Mouse (Mus musculus) left cerebral cortex, adult 8-10 months (tissue): ENCODE measurements at regions not wholly inside any gene's neighbourhood (a gene's known extent, or its start where the extent isn't known, plus 50 kb on each side); places are given as distances from the start of the nearest gene placed in this dataset.

ENCODE experiments used
- DNase-seq, 2 experiments: peaks; one replicate each; pipeline ENCODE4 v3.0.0; 2022; ENCODE audit warnings: low spot score in 2 of 2

DNA sequence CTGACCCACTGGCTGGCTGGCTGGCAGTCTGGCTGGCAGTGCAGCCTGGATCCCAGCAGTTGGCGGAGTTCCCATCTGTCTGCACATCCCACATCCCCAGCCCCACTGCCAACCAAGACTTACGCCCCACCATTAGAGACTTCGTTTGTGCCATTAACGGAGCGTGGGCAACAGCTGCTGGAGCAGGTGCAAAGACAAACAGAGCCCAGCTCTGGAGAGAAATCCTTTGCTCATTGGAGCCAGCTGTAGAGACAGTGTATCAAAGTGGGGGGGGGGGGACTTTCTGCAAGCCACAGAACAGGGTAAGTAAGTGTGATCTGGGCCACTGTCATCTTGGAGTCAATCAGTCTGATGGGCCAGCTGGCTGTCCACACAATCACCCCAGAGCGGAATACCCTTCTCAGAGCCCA lies 52.3 kb downstream of the Rplp1 start:
- peak in 1 of 2 experiments; percentile 59 for DNase-seq

DNA sequence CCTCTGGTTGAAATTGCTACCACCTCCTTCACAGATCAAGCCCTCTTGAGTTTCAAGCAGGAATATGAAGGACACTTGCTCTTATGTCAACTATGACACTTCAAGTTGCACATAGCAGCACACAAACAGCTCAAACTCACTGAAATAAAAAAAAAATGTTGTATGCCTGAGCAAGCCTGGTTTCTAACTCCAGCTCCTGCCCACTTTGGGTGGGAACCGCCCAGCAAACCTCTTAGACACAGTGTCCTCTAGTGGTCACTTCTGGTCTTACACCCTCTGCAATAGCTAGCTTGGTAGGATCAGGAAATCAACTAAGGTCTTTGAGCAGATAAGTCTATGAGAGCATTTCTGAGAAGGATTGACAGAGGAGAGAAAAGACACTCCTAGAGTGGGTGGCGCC lies 54.2 kb downstream of the Rplp1 start:
- DNase-seq, result no peak

DNA sequence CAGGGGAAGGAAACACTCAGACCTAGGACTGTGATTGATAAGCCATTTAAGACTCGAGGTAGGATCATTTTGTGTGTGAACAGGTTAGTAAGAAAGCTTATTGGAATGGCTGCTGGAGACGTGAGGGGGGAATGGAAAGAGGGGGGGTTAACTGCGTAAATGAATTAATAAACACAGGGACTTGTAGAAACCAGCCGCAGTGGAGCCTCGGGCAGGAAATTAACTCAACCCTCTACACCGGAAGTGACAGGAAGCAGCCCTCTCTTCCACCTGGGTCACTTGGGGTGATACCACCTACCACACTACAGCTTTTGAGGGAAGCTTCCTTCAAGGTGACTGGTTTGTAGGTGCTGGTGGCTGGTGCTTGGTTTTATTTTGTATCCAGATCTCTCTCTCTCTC lies 54.9 kb downstream of the Rplp1 start:
- DNase-seq, result no peak

DNA sequence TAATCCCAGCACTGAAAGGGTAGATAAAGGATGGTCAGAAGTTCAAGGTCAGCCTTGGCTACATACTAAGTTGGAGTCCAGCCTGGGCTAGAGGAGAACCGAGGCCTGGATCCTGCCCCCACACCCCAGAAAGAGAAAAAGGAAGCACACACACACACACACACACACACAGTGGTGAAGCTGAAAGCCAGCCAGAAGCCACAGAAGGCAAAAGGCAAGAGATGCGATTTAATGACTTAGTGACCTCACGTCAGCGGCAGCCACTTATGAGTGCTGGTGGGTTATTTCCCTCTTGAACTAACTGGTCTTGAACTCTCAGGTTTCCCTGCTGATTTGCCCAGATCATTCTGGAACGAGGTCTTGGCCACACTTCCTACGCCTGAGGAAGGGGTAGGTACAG lies 56.5 kb downstream of the Rplp1 start:
- DNase-seq, result no peak

DNA sequence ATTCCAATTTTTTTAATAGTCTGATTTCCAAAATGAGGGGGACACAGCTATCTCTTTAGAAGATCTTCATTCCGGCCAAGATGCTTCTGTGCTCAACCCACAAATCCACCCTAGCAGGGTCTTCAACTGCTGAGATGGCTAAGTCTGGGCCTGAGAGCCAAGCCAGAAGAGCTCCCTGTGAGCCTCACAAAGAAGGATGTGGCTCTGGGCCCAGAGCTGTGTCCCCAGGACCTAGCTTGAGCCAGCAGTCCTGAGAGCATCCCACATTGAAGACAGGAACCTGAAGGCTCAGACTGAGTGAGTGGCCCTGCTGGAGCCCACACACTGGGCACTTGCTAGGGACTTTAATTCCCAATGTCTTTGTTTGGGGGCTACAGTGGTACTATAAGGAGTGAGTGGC lies 57.7 kb downstream of the Rplp1 start:
- no peak for DNase-seq

DNA sequence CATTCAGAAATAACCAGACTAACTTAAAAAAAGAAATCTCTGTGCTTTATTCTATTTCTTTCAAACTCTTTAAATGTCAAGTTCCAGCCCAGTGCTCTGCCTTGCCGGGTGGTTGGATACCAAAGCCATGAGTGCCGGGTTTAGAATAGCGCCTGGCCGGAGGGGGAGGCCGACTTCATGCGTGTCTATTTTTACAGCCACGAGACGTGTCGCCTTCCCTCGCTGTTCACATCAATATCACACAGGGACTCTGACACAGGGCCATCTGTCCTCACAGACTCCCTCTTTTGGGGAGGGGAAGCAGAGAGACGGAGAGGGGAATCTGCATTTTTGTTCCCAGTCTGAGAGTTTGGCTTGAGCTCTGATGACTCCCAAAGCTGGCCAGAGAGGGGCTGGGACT lies 58.7 kb downstream of the Rplp1 start:
- no peak for DNase-seq

DNA sequence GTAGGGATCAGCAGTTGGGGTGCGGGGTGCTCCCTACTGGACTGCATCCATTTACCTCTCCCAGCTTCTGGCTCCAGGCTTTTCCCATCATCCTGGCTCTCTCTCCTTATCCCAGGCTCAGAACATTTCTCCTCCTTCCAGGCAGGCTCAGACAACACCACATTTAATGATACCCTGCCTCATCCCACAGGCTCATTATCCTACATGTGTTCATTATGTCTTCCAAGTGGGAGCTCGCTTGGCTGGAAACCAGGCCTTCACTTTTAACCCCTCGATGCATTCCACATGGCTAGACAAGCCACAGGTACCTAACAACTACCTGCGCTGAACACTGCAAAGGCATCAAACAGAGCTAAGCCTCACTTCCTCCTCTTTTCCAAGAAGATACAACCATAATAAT lies 60.5 kb downstream of the Rplp1 start:
- no peak for DNase-seq

DNA sequence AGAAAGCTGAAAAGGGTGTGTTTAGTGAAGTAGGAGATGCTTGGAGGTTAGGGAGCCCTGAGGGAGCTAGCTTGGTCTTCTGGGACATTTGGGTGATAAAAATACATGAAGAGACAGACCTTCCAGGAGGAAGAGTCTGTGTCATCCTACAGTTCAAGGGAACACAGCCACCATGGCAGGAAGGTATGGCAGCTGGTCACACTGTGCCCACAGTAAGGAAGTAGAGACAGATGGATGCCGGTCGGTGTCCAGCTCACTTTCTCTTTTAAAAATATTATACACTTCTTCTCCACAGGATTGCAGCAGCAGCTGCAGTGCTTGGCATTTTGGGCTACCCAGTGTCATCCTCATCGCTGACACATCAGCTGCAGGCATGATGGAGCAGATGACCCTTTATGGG lies 63.0 kb downstream of the Rplp1 start:
- no peak for DNase-seq

DNA sequence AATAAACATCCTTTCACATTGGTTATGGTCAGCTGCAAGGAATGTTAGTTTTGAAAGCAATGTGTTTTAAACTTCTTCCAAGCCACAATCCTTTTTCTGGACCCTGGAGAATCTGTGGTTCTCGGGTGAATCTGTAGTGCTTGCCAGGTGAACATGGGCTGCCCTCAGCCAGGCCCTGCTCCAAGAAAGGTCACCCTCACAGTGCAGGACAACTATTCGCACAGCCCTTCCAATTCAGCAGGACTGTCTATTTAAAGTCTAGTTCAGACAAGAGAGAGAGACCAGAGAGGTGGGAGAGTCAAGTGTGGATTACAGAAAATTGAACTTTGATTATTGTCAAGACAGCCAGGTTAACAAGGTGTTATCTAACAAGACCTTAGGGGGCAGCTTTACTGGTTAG lies 65.9 kb downstream of the Rplp1 start:
- DNase-seq, result no peak

DNA sequence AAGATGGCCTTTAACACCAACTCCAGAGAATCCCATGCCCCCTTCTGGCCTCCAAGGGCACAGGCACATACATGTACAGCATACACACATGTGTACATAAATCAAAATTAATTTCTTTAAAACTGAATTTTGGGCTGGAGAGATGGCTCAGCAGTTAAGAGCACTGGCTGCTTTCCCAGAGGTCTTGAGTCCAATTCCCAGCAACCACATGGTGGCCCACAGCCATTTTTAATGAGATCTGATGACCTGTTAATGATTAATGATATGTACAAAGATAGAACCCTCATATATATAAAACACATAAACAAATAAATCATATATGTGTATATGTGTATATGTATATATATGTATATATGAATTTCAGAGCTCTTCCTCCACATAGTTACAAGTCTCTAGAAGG lies 66.8 kb downstream of the Rplp1 start:
- DNase-seq, result no peak

DNA sequence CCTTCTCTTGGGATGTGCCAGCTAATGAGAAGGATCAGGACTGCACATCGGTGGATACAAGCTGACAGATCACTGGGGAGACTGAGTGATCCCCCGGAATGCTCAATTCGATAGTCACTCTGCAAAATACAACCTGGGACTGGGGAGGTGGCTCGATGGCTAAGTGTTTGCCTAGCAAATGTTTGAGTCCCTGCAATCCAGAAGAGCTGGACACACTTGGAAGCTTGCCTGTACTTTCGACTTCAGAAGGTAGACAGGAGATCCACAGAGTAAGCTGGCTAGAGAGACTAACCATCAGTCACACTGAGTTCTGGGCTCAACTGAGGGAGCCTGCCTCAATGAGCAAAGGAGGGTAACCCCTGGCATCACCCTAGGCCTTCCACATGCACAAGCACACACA lies 69.7 kb downstream of the Rplp1 start:
- DNase-seq, result no peak

DNA sequence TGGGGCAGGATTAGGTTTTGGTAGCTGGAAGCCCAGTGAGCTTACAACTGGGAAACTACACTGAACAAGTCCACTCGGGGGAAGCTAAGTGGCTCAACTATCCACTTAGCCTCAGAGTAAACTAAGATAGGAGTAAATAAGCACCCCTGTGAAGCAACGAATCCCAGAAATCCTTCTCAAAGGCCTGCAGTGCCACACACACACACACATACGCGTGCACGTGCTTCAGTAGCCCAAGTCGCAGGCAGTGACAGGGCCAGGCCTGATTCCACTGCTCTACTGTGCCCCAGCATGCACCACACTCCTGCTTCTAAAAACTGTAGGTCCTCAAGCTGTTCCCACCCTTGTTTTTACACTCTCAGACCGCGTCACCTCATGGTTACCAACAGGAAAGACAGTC lies 70.2 kb downstream of the Rplp1 start:
- DNase-seq, result no peak

DNA sequence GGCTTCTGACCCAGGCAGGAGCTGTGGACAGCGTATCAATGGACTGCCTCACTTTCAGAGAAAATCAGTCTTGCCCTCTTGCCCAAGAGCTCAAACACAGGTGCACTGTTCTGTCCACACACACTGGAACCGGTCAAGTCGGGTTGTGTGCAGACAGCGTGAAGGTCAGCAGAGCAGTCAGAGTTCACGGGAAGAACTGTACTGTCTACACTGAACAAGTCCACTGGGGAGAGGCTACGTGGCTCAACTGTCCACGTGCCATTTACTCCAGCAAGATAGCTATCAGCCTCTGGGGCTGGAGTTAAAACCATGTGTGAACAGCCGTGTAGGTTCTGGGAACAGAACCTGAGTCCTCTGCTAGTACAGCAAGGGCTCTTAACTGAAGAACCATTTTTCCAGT lies 70.8 kb downstream of the Rplp1 start:
- no peak for DNase-seq

DNA sequence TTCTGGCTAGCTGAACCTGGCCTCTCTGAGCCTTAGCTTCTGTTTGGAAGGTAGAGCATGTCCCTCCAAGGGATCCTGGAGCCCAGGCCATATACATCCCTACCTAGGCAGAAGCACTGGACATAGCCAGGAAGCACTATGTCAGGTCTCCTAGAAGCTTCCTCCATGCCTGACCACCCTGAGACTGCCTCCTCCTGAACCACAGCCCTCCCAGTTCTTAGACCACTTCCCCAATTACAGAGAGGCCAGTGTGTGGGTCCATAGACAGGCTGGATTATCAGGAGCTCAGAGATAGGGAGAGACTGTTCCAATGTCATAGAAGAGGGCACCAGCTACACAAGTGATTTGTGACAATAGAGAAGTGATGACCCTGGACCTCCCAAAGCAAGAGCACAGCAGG lies 72.0 kb downstream of the Rplp1 start:
- DNase-seq, result no peak

DNA sequence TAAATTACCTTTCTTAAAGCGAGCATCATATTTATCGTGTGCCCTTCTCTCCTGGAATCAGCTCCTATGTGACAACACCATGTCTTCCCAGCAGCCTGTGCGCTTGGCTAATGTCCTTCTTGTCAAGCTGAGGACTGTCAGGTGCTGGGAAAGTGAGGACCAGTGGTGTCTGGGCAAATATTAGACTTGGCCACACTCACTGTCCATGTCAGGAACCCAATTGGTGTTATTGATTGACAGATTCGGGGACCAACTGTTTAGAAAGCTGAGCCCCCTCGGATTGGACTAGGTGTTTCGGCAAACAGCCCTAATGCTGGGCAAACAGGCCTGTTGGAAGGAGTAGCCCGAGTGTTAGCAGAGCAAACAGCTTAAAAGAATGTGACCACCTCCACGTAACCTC lies 73.1 kb downstream of the Rplp1 start:
- no peak for DNase-seq

DNA sequence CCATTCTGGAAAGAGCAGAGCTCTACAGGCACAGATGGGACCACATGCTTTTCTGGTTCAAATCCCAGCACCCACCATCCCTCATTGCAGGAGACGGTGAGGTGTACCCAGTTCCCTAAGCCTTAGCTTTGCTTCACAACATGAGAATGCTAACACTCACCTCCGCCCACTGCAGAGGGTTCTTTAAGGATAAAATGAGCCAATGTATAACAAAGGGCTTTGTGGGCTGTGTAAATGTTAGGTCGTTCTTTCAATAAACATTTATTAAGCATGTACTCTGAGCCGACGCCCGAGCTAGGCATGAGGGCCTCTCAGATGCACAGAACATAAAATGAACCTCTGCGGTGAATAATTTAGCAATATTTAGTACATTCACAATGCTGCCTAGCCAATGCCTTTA lies 74.0 kb downstream of the Rplp1 start:
- no peak for DNase-seq

DNA sequence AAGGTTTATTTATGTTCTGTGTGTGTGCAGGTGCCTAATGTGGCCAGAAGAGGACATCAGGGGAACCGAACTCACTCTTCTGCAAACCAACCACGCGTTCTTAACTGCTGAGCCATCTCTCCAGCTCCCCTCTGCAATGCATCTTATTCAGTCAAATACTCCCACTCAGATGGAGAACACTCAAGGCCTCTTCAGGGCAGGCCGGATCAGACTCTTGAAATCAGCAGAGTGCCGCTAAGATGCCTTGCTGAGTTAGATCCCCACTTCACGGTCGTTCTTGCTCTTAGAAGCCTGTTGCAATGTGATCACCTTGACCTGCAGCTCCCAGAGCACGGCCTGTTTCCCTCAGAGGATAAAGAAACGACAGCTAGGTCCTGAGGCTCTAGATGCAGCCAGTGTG lies 81.1 kb downstream of the Rplp1 start:
- DNase-seq, result no peak

DNA sequence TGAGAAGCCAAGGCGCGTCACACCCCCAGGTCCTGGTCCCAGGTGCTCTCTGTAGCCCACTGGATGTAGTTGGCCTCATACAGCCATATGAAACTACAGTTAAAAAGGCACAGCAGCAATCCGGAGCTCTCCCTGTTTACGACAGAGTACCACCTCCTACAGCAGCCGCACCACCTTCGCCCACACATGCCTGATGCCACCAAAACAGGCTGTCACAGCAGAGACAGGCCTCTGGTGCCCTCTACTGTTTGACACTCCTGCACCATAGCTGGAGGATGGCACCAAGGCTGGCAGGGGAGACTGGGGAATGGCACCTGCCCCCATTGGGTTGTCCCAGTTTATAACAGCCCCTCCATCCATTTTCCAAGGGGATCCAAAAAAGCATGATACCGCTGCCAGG lies 84.1 kb downstream of the Rplp1 start:
- DNase-seq, result peak; percentile 65 to 82

DNA sequence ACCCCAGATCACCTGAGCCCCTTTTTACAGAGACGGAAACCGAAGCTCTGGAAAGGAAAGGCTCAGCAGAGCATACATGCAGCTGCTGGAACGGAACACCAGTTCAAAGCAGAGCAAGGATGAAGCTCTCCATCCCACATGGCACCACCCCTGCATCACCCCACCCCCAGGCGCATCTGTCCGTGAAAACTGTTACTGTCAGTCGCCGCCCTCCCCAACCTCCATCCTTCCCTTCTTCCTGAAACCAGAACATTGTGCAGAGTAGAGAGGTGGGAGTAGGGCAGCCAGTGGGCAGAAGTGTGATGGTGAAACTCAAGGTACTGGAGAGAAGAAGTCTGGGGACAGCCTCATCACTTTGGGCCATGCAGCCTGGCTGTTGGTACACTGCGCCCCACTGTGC lies 84.6 kb downstream of the Rplp1 start:
- peak; percentile 30 to 51 for DNase-seq

DNA sequence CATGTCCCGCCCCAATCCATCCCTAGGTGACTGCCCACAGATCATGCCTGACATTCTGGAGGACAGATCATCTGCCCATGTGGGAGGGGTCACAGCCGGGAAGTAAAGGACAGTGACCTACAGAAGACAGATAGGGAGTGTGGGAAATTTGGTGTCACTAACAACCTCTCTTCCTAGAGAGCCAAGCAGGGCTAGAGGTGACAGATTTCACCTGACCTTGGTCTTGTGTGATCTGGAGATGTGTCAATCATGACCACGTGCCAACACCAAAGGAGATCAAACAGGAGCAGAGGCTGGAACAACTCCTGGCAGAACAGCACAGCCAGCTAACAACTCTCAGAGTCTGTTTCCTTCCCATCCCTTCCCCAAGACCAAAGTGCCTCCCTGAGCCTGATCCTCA lies 85.0 kb downstream of the Rplp1 start:
- DNase-seq, result no peak

DNA sequence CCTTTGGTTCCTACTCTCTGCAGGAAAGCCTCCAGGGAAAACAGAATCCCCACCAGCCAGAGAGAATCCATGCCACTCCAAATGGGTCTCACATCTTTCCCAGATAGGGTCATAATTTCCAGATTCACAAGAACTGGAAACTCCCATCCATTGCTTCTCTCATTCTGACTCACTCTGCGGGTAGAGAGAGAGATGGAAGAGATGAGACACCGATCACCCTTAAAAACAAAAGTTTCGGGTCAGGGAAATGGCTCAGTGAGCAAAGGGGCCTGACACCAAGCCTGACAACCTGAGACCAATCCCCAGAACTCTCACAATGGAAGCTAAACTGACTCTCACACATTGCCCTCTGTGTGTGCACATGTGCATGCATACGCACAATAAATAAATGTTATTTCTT lies 86.6 kb downstream of the Rplp1 start:
- no peak for DNase-seq

DNA sequence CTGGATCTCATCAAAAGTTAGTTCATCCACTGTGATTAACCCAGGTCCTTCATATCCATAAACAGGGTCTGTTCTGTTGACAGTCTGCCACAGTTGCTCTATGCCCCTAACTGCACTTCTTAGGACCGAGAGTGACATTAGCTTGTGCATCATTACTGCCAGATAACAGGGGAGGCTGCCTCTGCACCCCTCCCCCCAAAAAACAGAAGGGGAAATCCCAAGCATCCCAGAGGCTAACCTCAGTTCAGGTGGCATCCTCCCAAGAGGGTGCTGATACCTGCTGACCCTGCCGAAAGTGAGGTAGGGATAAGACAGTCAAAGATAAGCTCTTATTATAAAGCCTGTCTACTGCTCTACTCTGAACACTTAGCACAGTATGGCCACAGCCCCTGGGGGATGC lies 87.3 kb downstream of the Rplp1 start:
- DNase-seq, result no peak

DNA sequence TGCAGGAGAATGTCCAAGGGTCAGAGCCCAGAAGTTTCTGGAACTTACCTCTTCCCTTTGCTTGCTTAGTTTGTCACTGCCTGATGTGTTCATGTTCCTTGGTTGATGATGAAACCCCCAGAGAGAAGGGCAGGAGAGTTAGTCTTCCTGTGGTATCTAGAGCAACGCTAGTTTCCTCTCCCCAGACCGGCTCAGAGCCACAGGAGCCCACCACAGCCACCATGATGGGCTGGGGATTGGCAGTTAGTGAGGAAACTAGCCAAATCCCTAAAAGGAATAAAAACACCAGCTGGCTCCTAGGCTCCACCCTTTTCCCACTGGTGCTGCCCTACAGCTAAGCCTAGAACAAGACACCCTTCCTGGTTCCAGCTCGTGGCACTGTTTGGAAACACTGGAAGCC lies 87.9 kb downstream of the Rplp1 start:
- no peak for DNase-seq

DNA sequence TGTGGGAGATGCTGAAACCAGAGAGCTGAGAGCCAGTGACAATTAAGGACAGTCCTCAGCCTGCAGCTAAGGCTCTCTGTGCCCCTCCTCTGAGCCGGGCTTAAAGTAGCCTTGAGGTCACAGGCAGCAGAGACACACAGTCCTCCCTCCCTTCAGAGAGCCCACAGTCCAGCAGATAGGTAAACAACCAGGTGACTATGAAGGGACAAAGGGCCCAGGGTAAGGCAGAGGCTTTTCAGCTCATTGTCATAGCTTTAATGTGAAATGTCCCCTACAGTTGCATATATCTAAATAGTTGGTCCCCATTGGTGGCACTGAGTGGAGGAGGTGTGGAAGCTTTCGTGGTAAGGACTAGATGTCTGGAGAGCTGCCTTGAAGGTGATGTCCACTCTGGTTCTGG lies 88.5 kb downstream of the Rplp1 start:
- DNase-seq, result no peak

DNA sequence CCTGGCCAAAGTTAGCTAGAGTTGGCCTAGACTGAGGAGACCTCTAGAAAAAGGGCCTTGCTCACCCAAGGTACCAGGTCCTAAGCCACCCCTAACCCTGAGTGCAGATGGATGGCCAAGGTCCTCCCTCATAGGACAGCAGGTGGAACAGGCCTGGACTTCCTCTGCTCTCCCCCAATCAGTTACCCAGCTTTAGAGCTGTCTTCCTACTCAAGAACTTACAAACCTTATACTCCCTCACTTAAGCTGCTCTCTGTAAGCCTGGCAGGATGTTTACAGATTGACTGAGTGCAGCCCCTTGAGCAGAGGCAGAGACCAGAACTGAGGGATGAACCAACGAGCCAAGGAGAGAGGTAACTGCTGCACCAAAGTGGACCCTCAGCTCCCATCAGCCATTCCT lies 94.5 kb downstream of the Rplp1 start:
- no peak for DNase-seq
